Mouse (Mus musculus): ENCODE data around the gene Mapre3.

Mapre3 gene

GRCm38 (mm10) chr5:30889088-30889754, 74.8 kb downstream of the Mapre3 start:
- CTCF ChIA-PET: interaction anchor here (0.5 to 3.2 kb wide), 10 partner anchors 10 to 713 kb away, joined by 3 to 15 read pairs (median 3); partner anchors contain the start of gene Ost4 (in 1 of the 4)
- POLR2A ChIA-PET: interaction anchor here (0.6 to 25.6 kb wide), 45 partner anchors 9 to 782 kb away, joined by 3 to 838 read pairs (median 5); partner anchors contain the start of genes Ost4 (in 4 of the 4), Atraid (in 3 of the 4), Gm29609 (in 3 of the 4) and Khk (in 3 of the 4)

GRCm38 (mm10) chr5:30890375-30890774, 75.9 kb downstream of the Mapre3 start:
- CTCF ChIA-PET: interaction anchor here in 1 of 4 experiments (0.7 kb wide), 1 partner anchor 11 kb away, joined by 3 read pairs; no protein-coding TSS in a partner anchor
- POLR2A ChIA-PET: interaction anchor here in 3 of 4 experiments (0.7 to 25.6 kb wide), 13 partner anchors 11 to 290 kb away, joined by 3 to 838 read pairs (median 6); partner anchors contain the start of genes Khk (in 3 of the 3), Ost4 (in 3 of the 3), Emilin1 (in 2 of the 3) and Slc5a6 (in 2 of the 3)

DNA sequence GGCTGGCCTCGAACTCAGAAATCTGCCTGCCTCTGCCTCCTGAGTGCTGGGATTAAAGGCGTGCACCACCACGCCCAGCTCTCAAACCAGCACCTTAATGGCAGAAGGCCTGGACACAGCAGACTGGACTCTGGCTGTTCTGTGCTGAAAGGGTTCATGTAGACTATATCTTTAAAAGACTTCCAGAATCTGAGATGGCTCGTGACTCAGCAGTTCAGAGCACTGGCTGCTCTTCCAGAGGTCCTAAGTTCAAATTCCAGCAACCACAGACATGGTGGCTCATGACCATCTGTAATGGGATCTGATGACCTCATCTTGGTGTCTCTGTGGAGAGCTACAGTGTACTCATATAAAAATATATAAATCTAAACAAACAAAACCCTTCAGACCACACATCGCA, 87.4 kb downstream of the Mapre3 start:
- POLR2A ChIA-PET: interaction anchor here (0.9 to 30.7 kb wide), 16 partner anchors 4 to 58 kb away, joined by 3 to 838 read pairs (median 4); partner anchors contain the start of genes Agbl5 (in 3 of the 4), Emilin1 (in 1 of the 4), Khk (in 1 of the 4) and Ost4 (in 1 of the 4)
- CTCF ChIA-PET: interaction anchor here in 2 of 4 experiments (0.6 kb wide), 2 partner anchors 90 to 96 kb away, joined by 5 to 8 read pairs; no protein-coding TSS in a partner anchor

DNA sequence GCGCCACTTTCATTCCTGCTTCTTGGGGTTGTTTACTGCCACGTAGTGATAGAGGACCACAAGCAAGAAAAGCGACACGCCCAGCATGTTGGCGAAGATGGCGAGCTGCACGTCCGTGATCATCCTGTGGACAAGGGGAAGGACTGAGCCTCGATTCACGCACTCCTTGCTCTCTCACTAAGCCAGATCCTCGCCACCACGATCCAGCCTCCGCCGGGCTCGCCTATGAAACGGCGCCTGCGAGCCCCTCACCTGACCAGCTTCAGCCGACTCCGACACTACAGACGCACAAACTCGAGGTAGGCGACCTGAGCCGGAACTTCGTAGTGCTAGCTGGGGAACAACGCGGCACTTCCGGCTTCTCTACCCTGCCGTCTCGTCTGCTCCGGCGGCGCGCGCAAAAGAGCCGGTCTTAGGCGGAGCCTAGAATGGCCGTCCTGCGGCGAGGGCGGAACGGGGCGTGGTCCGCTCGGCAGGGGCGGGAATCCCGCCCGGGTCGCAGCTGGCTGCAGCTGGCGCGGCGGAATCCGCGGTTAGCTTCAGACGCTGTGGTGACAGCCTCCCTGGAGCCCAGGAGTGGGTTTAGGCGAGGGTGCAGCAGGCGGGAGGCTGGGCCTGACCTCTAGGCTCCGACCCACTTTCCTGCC, 93.1 kb downstream of the Mapre3 start, which contains the start of gene Ost4:
Gene Ost4 (minus strand): TSS at position 376 of the 647 bp plus-strand sequence.
- ChIA-PET CTCF (interaction anchor here (0.6 to 4.3 kb wide), 18 partner anchors 8 to 311 kb away, joined by 3 to 15 read pairs (median 3); partner anchors contain the start of genes Agbl5 (in 1 of the 4), Atraid (in 1 of the 4) and Slc5a6 (in 1 of the 4)), POLR2A (interaction anchor here (0.5 to 30.7 kb wide), 57 partner anchors 3 to 752 kb away, joined by 3 to 838 read pairs (median 5); partner anchors contain the start of genes Agbl5 (in 4 of the 4), Atraid (in 3 of the 4), Khk (in 3 of the 4) and Slc5a6 (in 3 of the 4))

- POLR2A ChIA-PET: interaction anchor here in 3 of 4 experiments (0.5 to 30.7 kb wide), 29 partner anchors 2 to 586 kb away, joined by 3 to 838 read pairs (median 5); partner anchors contain the start of genes Agbl5 (in 3 of the 3), Preb (in 2 of the 3), Atraid (in 1 of the 3) and Cad (in 1 of the 3)
These were observed 94.2 kb downstream of the Mapre3 start for GRCm38 (mm10) chr5:30908426-30909299.

DNA sequence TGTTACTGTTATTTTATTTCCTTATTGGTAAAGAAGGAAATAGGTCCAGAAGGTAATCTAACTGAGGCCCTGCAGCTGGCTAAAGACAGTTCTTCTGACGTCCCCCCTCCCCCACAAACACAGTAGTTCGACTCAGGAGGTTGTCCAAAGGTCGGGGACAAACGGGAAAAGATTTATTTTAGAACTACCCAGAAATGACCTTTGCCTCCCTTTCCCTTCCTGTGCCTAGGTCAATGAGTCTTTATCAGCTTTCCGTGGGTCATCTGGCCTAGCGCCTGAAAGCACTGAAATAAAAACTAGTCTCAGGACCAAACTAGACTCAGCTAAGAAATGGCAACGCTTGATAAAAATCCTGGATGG, 94.8 kb downstream of the Mapre3 start:
- CTCF ChIA-PET: no interaction called here

More at GRCm38 (mm10) chr5:30908426-30909299, 94.2 kb downstream of the Mapre3 start:
- CTCF ChIA-PET: interaction anchor here in 1 of 4 experiments (1.2 to 4.3 kb wide), 3 partner anchors 7 to 20 kb away, joined by 6 to 15 read pairs (median 8); partner anchors contain the start of gene Agbl5

DNA sequence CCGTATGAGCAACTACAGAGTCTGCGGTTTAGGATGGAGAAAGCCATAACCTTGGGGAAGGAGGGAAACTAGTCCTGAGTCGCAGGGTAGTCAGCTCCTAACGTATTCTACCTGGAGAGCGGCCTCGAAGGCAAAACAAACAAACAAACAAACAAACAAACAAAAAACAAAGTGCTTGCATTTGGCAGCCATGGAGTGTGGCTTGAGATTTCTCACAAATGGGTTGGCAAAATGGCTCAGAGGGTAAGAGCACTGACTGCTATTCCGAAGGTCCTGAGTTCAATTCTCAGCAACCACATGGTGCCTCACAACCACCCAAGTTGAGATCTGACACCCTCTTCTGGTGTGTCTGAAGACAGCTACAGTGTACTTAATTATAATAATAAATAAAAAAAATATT, 95.4 kb downstream of the Mapre3 start:
- ChIA-PET CTCF (interaction anchor here in 1 of 4 experiments (1.2 kb wide), 1 partner anchor 200 kb away, joined by 4 read pairs; no protein-coding TSS in a partner anchor), POLR2A (interaction anchor here in 3 of 4 experiments (0.7 to 30.7 kb wide), 9 partner anchors 0 to 145 kb away, joined by 3 to 838 read pairs (median 8); partner anchors contain the start of genes Agbl5 (in 2 of the 3), Cad (in 1 of the 3), Emilin1 (in 1 of the 3) and Khk (in 1 of the 3))

More for the DNA sequence above, 94.8 kb downstream of the Mapre3 start:
- POLR2A ChIA-PET: interaction anchor here in 3 of 4 experiments (0.5 to 30.7 kb wide), 15 partner anchors 1 to 145 kb away, joined by 3 to 838 read pairs (median 3); partner anchors contain the start of genes Agbl5 (in 3 of the 3), Cad (in 1 of the 3), Emilin1 (in 1 of the 3) and Khk (in 1 of the 3)

DNA sequence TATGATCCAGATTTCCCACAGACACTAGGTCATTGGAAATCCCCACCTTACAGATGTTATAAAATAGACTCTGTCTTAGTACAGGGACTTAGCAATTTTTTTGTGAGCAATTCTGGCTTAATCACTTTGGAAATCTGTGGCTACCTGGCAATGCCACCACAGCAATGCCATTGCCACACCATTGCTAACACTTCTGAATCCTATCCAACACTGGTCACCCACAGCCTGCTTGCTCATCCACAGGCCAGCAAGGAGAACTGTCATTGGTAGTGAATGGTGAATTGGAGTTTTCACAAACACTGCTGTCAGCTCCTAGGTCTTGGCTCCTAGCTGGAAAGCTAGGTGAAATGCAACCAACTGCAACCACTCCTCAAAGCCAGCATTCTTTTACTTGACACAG, 96.0 kb downstream of the Mapre3 start:
- ChIA-PET CTCF (interaction anchor here in 1 of 4 experiments (1.2 kb wide), 1 partner anchor 201 kb away, joined by 4 read pairs; no protein-coding TSS in a partner anchor), POLR2A (interaction anchor here in 3 of 4 experiments (0.6 to 30.7 kb wide), 6 partner anchors 0 to 215 kb away, joined by 3 to 838 read pairs (median 190); partner anchors contain the start of genes Agbl5 (in 2 of the 3), Emilin1 (in 1 of the 3), Khk (in 1 of the 3) and Ost4 (in 1 of the 3))

GRCm38 (mm10) chr5:30912156-30912555, 97.7 kb downstream of the Mapre3 start:
- CTCF ChIA-PET: interaction anchor here in 3 of 4 experiments (0.5 to 1.8 kb wide), 5 partner anchors 9 to 18 kb away, joined by 3 to 8 read pairs (median 4); partner anchors contain the start of gene Khk (in 2 of the 3)
- POLR2A ChIA-PET: interaction anchor here in 3 of 4 experiments (0.5 to 30.7 kb wide), 16 partner anchors 10 to 268 kb away, joined by 3 to 838 read pairs (median 4); partner anchors contain the start of genes Agbl5 (in 3 of the 3), Atraid (in 1 of the 3), Cad (in 1 of the 3) and Gm29609 (in 1 of the 3)

- ChIA-PET CTCF (interaction anchor here (0.7 to 1.8 kb wide), 8 partner anchors 8 to 138 kb away, joined by 3 to 10 read pairs (median 4); partner anchors contain the start of gene Khk (in 2 of the 4)), POLR2A (interaction anchor here (0.5 to 30.7 kb wide), 35 partner anchors 9 to 715 kb away, joined by 3 to 838 read pairs (median 4); partner anchors contain the start of genes Agbl5 (in 3 of the 4), Atraid (in 2 of the 4), Slc5a6 (in 2 of the 4) and Cad (in 1 of the 4))
These were observed 98.8 kb downstream of the Mapre3 start, which contains the start of gene Emilin1 for GRCm38 (mm10) chr5:30913060-30913841. Emilin1 (plus strand) TSS chr5:30913402.

GRCm38 (mm10) chr5:30914101-30914635, 99.7 kb downstream of the Mapre3 start:
- ChIA-PET CTCF (interaction anchor here in 2 of 4 experiments (0.8 to 1.2 kb wide), 3 partner anchors 34 to 139 kb away, joined by 3 to 5 read pairs (median 3); no protein-coding TSS in a partner anchor), POLR2A (interaction anchor here in 3 of 4 experiments (0.6 to 30.7 kb wide), 15 partner anchors 8 to 266 kb away, joined by 3 to 838 read pairs (median 4); partner anchors contain the start of genes Agbl5 (in 2 of the 3), Atraid (in 1 of the 3), Gm29609 (in 1 of the 3) and Gtf3c2 (in 1 of the 3))

- CTCF ChIA-PET: interaction anchor here (0.7 to 3.9 kb wide), 10 partner anchors 10 to 278 kb away, joined by 3 to 26 read pairs (median 4); partner anchors contain the start of genes Eif2b4 (in 1 of the 4) and Snx17 (in 1 of the 4)
- POLR2A ChIA-PET: interaction anchor here in 3 of 4 experiments (0.5 to 30.7 kb wide), 18 partner anchors 9 to 419 kb away, joined by 3 to 838 read pairs (median 4); partner anchors contain the start of genes Agbl5 (in 2 of the 3), Ost4 (in 2 of the 3), Dpysl5 (in 1 of the 3) and Trim54 (in 1 of the 3)
These were observed 100.4 kb downstream of the Mapre3 start for GRCm38 (mm10) chr5:30914849-30915248.

- CTCF ChIA-PET: interaction anchor here (0.6 to 3.9 kb wide), 27 partner anchors 8 to 277 kb away, joined by 3 to 26 read pairs (median 3); partner anchors contain the start of genes Ost4 (in 2 of the 4), Agbl5 (in 1 of the 4), Eif2b4 (in 1 of the 4) and Snx17 (in 1 of the 4)
These were observed 101.0 kb downstream of the Mapre3 start for GRCm38 (mm10) chr5:30915456-30915855.

More at GRCm38 (mm10) chr5:30915456-30915855, 101.0 kb downstream of the Mapre3 start:
- POLR2A ChIA-PET: interaction anchor here (0.5 to 30.7 kb wide), 34 partner anchors 8 to 420 kb away, joined by 3 to 838 read pairs (median 4); partner anchors contain the start of genes Ost4 (in 4 of the 4), Agbl5 (in 2 of the 4), Atraid (in 1 of the 4) and Dpysl5 (in 1 of the 4)

Data from embryonic stem cell, embryonic (primary cell).